8 mouse cellular contexts compared by ENCODE assay signal in the genomic region with DNA sequence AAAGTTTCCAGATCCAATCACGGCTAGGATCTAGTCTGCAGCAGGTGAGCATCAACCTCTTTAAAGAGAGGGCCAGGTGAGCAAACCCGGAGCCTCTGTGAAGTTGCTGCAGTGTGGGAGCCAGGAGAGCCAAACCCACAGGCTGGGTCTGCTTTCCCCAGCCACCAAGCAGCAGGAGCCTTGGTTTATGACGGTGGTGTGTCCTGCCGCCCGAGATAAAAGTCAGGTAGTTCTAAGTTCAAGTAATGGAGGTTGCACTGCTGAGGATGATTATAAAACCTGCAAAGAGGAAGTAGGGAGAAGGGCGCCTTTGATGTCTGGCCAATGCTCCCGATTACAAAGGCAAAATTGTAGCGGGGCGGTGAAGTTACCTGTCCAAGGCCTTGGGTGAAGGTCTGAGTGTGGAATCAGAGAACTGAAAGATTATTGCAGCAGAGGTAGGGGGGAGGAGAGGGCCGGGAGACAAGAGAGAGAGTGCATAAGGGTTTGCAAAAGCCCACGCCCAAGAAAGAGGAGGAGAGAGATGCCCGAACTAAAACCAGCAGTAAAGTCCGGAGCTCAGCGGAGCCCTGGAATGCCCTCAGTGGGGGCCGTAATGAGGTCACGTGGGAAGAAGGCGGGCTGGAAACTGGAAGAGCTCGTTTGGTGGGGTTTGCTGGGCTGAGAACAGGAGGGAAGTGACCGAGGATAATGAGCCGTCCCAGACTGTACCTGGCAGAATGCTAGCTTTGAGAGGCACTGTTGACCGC. TPM values are rescaled to one million over a fixed set of nuclear protein-coding genes. Genes with fewer than 3 reads are reported as not detected.
A peak's percentile ranks its signal among the peaks of the same experiment; 100 is the strongest.
DNase-seq lines count a peak whose midpoint lies in the region; ATAC-seq and TF ChIP-seq lines count a peak whose summit lies in the region.

No protein-coding gene starts in this region.

- intact Hi-C loops in heart, postnatal 36 days (cut with DNase I), result no loop called here
- intact Hi-C loops in left cerebral cortex, adult 2 months (cut with DNase I), result no loop called here

- peak overlapping the region; percentile 49 for H3K4me3 ChIP-seq in heart, embryonic 10.5 days
- H3K4me3 ChIP-seq in forebrain, embryonic 12.5 days (replicated peaks), result peak overlapping the region; percentile 3; the same call in 1 of the 2 replicates
- peak overlapping the region; percentile 23 for H3K4me3 ChIP-seq in kidney, adult 2 months (ENCODE audit: insufficient read depth, low read depth, low read length)
- peak overlapping the region; percentile 43 for H3K4me3 ChIP-seq in lung, embryonic 16.5 days (ENCODE audit: low read length)
- H3K4me3 ChIP-seq in left cerebral cortex, adult 2 months, result no peak overlapping the region; the same call in 1 of the 2 replicates

- peak overlapping the region; percentile 53; the same call in 1 of the 2 replicates for H3K27ac ChIP-seq in heart, embryonic 10.5 days
- no peak overlapping the region for H3K27ac ChIP-seq in forebrain, embryonic 12.5 days
- peak overlapping the region; percentile 73 for H3K27ac ChIP-seq in kidney, adult 2 months (ENCODE audit: insufficient read depth, low read depth, low read length)
- peak overlapping the region; percentile 82 for H3K27ac ChIP-seq in lung, embryonic 16.5 days (ENCODE audit: low read length)
- no peak overlapping the region for H3K27ac ChIP-seq in left cerebral cortex, adult 2 months

- peaks cover 45% of the 10 kb centered on the region for H3K27me3 ChIP-seq in heart, embryonic 10.5 days (ENCODE audit: insufficient read depth, poor library complexity, severe bottlenecking)
- H3K27me3 ChIP-seq in forebrain, embryonic 12.5 days, result peaks cover 37% of the 10 kb centered on the region
- no peaks in the 10 kb centered on the region for H3K27me3 ChIP-seq in kidney, adult 2 months (replicated peaks; ENCODE audit: control insufficient read depth, insufficient read depth, low read length)
- H3K27me3 ChIP-seq in lung, embryonic 16.5 days (ENCODE audit: control insufficient read depth, insufficient read depth, low read depth, low read length), result no peaks in the 10 kb centered on the region

- TF ChIP-seq POLR2A in kidney, adult 2 months (IDR thresholded peaks at IDR 0.05; ENCODE audit: low read depth, low read length), result no peak

- no peaks in the 10 kb centered on the region for H3K9me3 ChIP-seq in heart, embryonic 10.5 days
- H3K9me3 ChIP-seq in forebrain, embryonic 12.5 days, result no peaks in the 10 kb centered on the region
- no peaks in the 10 kb centered on the region for H3K9me3 ChIP-seq in lung, embryonic 16.5 days (ENCODE audit: control insufficient read depth, low read length)

- peak; percentile 81 for DNase-seq in heart, embryonic 10.5 days (ENCODE audit: low spot score)
- DNase-seq in heart, postnatal 36 days, result no peak
- DNase-seq in kidney, adult 2 months, result peak; percentile 83
- peak; percentile 17 for DNase-seq in ovary, postnatal 10 days (ENCODE audit: low spot score)
- no peak for DNase-seq in left cerebral cortex, adult 2 months (ENCODE audit: extremely low spot score in 1 of 2, low spot score in 2 of 2)
- DNase-seq in thymus, postnatal 14 days, result no peak

- no peak for ATAC-seq in forebrain, embryonic 12.5 days (ENCODE audit: low FRiP score)
- peak; percentile 94 for ATAC-seq in lung, embryonic 16.5 days (ENCODE audit: low read depth)

- 0 out of 2 replicates have a peak overlapping the region, but pooled peaks have one; percentile 9 for H3K9ac ChIP-seq in forebrain, embryonic 12.5 days
- peak overlapping the region; percentile 43 for H3K9ac ChIP-seq in lung, embryonic 16.5 days (ENCODE audit: low read length)

- no peak for TF ChIP-seq CTCF in kidney, adult 2 months (conservative IDR thresholded peaks at IDR 0.05; ENCODE audit: insufficient read depth, insufficient read length, low read depth, low read length)
- no peak for TF ChIP-seq CTCF in left cerebral cortex, adult 2 months (IDR thresholded peaks at IDR 0.05)

- H3K4me2 ChIP-seq in forebrain, embryonic 12.5 days, result peak overlapping the region; percentile 39
- peak overlapping the region; percentile 54 for H3K4me2 ChIP-seq in lung, embryonic 16.5 days (ENCODE audit: low read depth, low read length)

- peaks cover 16% of the 10 kb centered on the region for H3K4me1 ChIP-seq in heart, embryonic 10.5 days
- peaks cover 20% of the 10 kb centered on the region for H3K4me1 ChIP-seq in forebrain, embryonic 12.5 days
- H3K4me1 ChIP-seq in kidney, adult 2 months (ENCODE audit: control insufficient read depth, insufficient read depth, low read length), result peaks cover 10% of the 10 kb centered on the region; the same call in 1 of the 2 replicates
- peaks cover 15% of the 10 kb centered on the region; the same call in 1 of the 2 replicates for H3K4me1 ChIP-seq in lung, embryonic 16.5 days (replicated peaks; ENCODE audit: control insufficient read depth, insufficient read depth, low read length)

- WGBS in heart, embryonic 10.5 days, result 7% methylated on average over 21 of the region's 21 CpGs
- WGBS in forebrain, embryonic 12.5 days, result 10% methylated on average over 21 of the region's 21 CpGs
- 8% methylated on average over 21 of the region's 21 CpGs for WGBS in kidney, adult 2 months
- WGBS in lung, embryonic 16.5 days, result 6% methylated on average over 21 of the region's 21 CpGs

- no peaks in the 10 kb centered on the region for H3K36me3 ChIP-seq in heart, embryonic 10.5 days
- no peaks in the 10 kb centered on the region for H3K36me3 ChIP-seq in forebrain, embryonic 12.5 days (replicated peaks)
- no peaks in the 10 kb centered on the region for H3K36me3 ChIP-seq in kidney, adult 2 months (ENCODE audit: control insufficient read depth, insufficient read depth, low read length)
- H3K36me3 ChIP-seq in lung, embryonic 16.5 days (ENCODE audit: control insufficient read depth, insufficient read depth, low read length), result no peaks in the 10 kb centered on the region

RNA-seq across cellular contexts. Expression of a gene that starts 27.7 kb away (rescaled TPM):
- polyA plus RNA-seq in heart, embryonic 10.5 days (2016; fragmentation: Nextera tagmentation; extraction: Ambion mirVana), result 122 and 151 TPM in 2 replicates
- total RNA-seq in heart, postnatal 36 days (2021), result 10 to 100 TPM; 46.5 to 55.3 TPM
- polyA plus RNA-seq in forebrain, embryonic 12.5 days (2016; fragmentation: Nextera tagmentation; extraction: Ambion mirVana), result 118 and 137 TPM in 2 replicates
- 96.9 and 135 TPM in 2 replicates for polyA plus RNA-seq in kidney, adult 2 months (2012; rRNA removed)
- 143 and 167 TPM in 2 replicates for polyA plus RNA-seq in lung, embryonic 16.5 days (2015; fragmentation: Nextera tagmentation; extraction: Ambion mirVana)
- total RNA-seq in left cerebral cortex, adult 2 months (2021), result 10 to 100 TPM; 66.3 to 82.3 TPM

RNA-seq across cellular contexts. Expression of a gene that starts 47.2 kb away (rescaled TPM):
- 0.94 and 2.3 TPM in 2 replicates for polyA plus RNA-seq in heart, embryonic 10.5 days (2016; fragmentation: Nextera tagmentation; extraction: Ambion mirVana)
- total RNA-seq in heart, postnatal 36 days (2021), result under 1 TPM; 0.24 to 0.47 TPM
- 1.4 and 1.8 TPM in 2 replicates for polyA plus RNA-seq in forebrain, embryonic 12.5 days (2016; fragmentation: Nextera tagmentation; extraction: Ambion mirVana)
- 4.0 and 4.6 TPM in 2 replicates for polyA plus RNA-seq in kidney, adult 2 months (2012; rRNA removed)
- polyA plus RNA-seq in lung, embryonic 16.5 days (2015; fragmentation: Nextera tagmentation; extraction: Ambion mirVana), result 15.8 and 16.5 TPM in 2 replicates
- 1 to 10 TPM; 1.7 to 2.8 TPM for total RNA-seq in left cerebral cortex, adult 2 months (2021)

RNA-seq across cellular contexts. Expression of a gene that starts 50.7 kb away (rescaled TPM):
- polyA plus RNA-seq in heart, embryonic 10.5 days (2016; fragmentation: Nextera tagmentation; extraction: Ambion mirVana), result 0.95 and 1.5 TPM in 2 replicates
- total RNA-seq in heart, postnatal 36 days (2021), result under 1 TPM in 1 of 2 experiments, not detected in 1; 0.08 TPM
- polyA plus RNA-seq in forebrain, embryonic 12.5 days (2016; fragmentation: Nextera tagmentation; extraction: Ambion mirVana), result 33.0 and 35.1 TPM in 2 replicates
- 3.1 and 4.2 TPM in 2 replicates for polyA plus RNA-seq in kidney, adult 2 months (2012; rRNA removed)
- 1.6 and 2.3 TPM in 2 replicates for polyA plus RNA-seq in lung, embryonic 16.5 days (2015; fragmentation: Nextera tagmentation; extraction: Ambion mirVana)
- 100 to 1,000 TPM; 190 to 202 TPM for total RNA-seq in left cerebral cortex, adult 2 months (2021)

Comparison
In these comparisons a context has a peak if more than half of its experiments do, and no peak if none do; other contexts are left out.
1. DNase-seq: peak in heart, embryonic 10.5 days (single experiment), kidney, adult 2 months (single experiment) and ovary, postnatal 10 days (single experiment); none in heart, postnatal 36 days (0 of 2), left cerebral cortex, adult 2 months (0 of 2) and thymus, postnatal 14 days (single experiment).
2. H3K27ac ChIP-seq: peak in heart, embryonic 10.5 days (single experiment), kidney, adult 2 months (single experiment) and lung, embryonic 16.5 days (single experiment); none in forebrain, embryonic 12.5 days (single experiment) and left cerebral cortex, adult 2 months (single experiment).